Mouse (Mus musculus) E14TG2a.4 (cell line): ENCODE measurements around the gene Agbl4.
"Not testable (repeated sequence)": the region's sequence is repeated elsewhere in the genome, so short reads cannot be mapped to it uniquely, and the experiment has no call there.

Experiments
- H3K27me3 ChIP-seq: 2 replicates; pipeline ENCODE4 v1.6.1; 2014; ENCODE audit warnings: low read length, control low read depth; ENCODE audit not compliant: insufficient read depth
- H3K36me3 ChIP-seq: 2 replicates; pipeline ENCODE4 v1.6.1; 2014; ENCODE audit warnings: low read length, control low read depth; ENCODE audit not compliant: insufficient read depth
- H3K4me1 ChIP-seq: replicated peaks from 2 replicates; pipeline ENCODE4 v1.6.1; 2014; ENCODE audit warnings: low read depth, low read length, control low read depth
- H3K4me3 ChIP-seq: replicated peaks from 2 replicates; pipeline ENCODE4 v1.5.1; 2014; ENCODE audit warnings: mild to moderate bottlenecking, low read length
- H3K9me3 ChIP-seq: 2 replicates; pipeline ENCODE4 v1.6.1; 2014; ENCODE audit warnings: low read length, control low read depth
- CTCF ChIP-seq: conservative IDR thresholded peaks from 2 replicates; pipeline ENCODE4 v1.5.1; 2014; ENCODE audit warnings: low read length
- NANOG ChIP-seq: IDR thresholded peaks from 2 replicates; pipeline ENCODE4 v1.6.1; 2014; ENCODE audit warnings: borderline replicate concordance, low read length, mixed read lengths
- POU5F1 ChIP-seq: IDR thresholded peaks from 2 replicates; pipeline ENCODE4 v1.6.1; 2014; ENCODE audit warnings: low read length, borderline replicate concordance

Agbl4 gene

DNA sequence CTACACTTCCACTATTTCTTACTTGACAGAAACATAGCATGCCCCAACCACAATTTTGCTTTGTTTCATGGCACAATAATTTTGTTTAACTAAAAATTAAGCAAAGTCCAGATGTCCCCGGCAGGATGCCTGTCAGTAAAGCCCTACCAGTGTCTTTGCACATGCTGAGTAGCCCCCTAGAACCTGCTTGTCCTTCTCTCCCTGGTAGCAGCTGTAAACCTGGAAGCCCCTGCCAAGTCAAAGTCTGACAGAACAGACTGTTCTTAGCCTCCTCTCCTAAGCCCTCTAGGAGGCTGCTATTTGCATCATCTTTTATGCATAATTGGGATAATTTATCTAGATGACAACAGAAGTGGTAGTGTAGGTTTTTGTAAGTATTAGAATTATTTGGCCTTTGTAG is 758.4 kb downstream of the Agbl4 start:
- Histone ChIP-seq H3K4me3 (no peak overlapping the region), H3K36me3 (no peaks in the 10 kb centered on the region), H3K27me3 (no peaks in the 10 kb centered on the region), H3K4me1 (no peaks in the 10 kb centered on the region), H3K9me3 (no peaks in the 10 kb centered on the region)
- TF ChIP-seq CTCF, result no peak
- no peak for TF ChIP-seq POU5F1
- no peak for TF ChIP-seq NANOG

- H3K36me3 ChIP-seq, result no peaks in the 10 kb centered on the region
- H3K4me1 ChIP-seq, result no peaks in the 10 kb centered on the region
- TF ChIP-seq NANOG (no peak), POU5F1 (no peak), CTCF (no peak)
- no peaks in the 10 kb centered on the region for H3K9me3 ChIP-seq
- no peak overlapping the region for H3K4me3 ChIP-seq
- H3K27me3 ChIP-seq, result no peaks in the 10 kb centered on the region
These were observed 784.0 kb downstream of the Agbl4 start for GRCm38 (mm10) chr4:111181478-111181877.

- H3K27me3 ChIP-seq, result no peaks in the 10 kb centered on the region
- no peaks in the 10 kb centered on the region for H3K4me1 ChIP-seq
- no peaks in the 10 kb centered on the region for H3K36me3 ChIP-seq
- H3K4me3 ChIP-seq, result no peak overlapping the region
- no peaks in the 10 kb centered on the region for H3K9me3 ChIP-seq
- TF ChIP-seq CTCF, result no peak
- TF ChIP-seq NANOG, result no peak
- no peak for TF ChIP-seq POU5F1
These were observed 802.6 kb downstream of the Agbl4 start for GRCm38 (mm10) chr4:111200100-111200499.

DNA sequence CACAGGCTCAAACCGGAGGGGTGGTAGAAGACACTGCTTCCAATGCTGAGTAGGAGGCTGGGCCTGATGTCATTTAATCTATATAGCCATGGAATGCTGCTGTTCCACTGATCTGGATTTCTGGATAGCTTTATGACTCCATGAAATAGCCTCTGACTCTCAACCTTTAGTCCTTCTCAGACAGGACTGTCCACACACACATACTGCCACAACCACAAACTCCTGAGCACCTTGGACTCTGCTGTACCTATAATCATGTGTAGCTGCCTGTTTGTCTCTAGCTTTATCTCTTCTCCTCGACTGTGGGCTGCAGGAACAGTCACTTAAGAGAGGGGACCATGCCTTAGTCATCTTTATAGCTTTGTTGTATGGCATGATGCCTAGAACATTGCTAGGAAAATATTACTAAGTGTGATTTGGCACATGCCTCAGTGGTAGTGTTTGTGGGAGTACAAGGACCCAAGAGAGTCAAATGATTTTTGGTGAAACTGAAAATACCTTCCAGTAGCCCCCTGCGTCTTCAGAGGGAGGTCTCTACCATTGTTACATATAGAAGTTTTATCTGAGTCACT is 817.8 kb downstream of the Agbl4 start:
- H3K36me3 ChIP-seq, result no peaks in the 10 kb centered on the region
- TF ChIP-seq POU5F1 (no peak), CTCF (no peak), NANOG (no peak)
- H3K9me3 ChIP-seq, result peaks cover 17% of the 10 kb centered on the region
- no peaks in the 10 kb centered on the region for H3K27me3 ChIP-seq
- H3K4me3 ChIP-seq, result no peak overlapping the region
- no peaks in the 10 kb centered on the region for H3K4me1 ChIP-seq

- peaks cover 23% of the 10 kb centered on the region for H3K9me3 ChIP-seq
- not testable (repeated sequence) for H3K4me1 ChIP-seq, H3K27me3 ChIP-seq, H3K36me3 ChIP-seq, H3K4me3 ChIP-seq
These were observed 821.6 kb downstream of the Agbl4 start for GRCm38 (mm10) chr4:111219030-111219429.

- H3K9me3 ChIP-seq, result peaks cover 23% of the 10 kb centered on the region
- H3K4me3 ChIP-seq, H3K4me1 ChIP-seq, H3K36me3 ChIP-seq, H3K27me3 ChIP-seq: not testable (repeated sequence)
These were observed 822.1 kb downstream of the Agbl4 start for GRCm38 (mm10) chr4:111219543-111219942.

DNA sequence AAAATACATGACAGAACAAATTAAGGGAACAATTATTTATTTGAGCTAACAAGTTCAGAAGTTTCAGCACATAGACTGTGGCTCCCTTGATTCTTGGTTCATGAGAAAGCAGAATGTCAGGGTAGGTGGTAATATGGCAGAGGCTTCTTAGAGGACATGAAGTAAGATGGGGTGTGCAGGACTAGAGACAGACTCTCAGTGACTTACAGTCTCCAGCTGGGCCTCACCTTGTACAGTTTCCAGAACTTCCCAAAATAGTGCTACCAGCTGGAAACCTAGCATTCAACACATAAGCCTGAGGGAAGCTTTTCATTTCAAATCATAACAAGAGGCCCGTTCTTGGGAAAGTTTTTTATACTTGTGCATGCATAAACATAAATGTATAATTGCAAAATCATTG is 836.4 kb downstream of the Agbl4 start:
- Histone ChIP-seq H3K4me3 (no peak overlapping the region), H3K4me1 (no peaks in the 10 kb centered on the region), H3K27me3 (no peaks in the 10 kb centered on the region), H3K36me3 (no peaks in the 10 kb centered on the region), H3K9me3 (no peaks in the 10 kb centered on the region)
- TF ChIP-seq POU5F1 (no peak), CTCF (no peak), NANOG (no peak)

GRCm38 (mm10) chr4:111251917-111252316 is 854.5 kb downstream of the Agbl4 start:
- no peaks in the 10 kb centered on the region for H3K9me3 ChIP-seq
- H3K36me3 ChIP-seq, result no peaks in the 10 kb centered on the region
- TF ChIP-seq CTCF (no peak), POU5F1 (no peak), NANOG (no peak)
- H3K4me1 ChIP-seq, result no peaks in the 10 kb centered on the region
- H3K27me3 ChIP-seq, result no peaks in the 10 kb centered on the region
- no peak overlapping the region for H3K4me3 ChIP-seq

GRCm38 (mm10) chr4:111255499-111255898 is 858.0 kb downstream of the Agbl4 start:
- H3K36me3 ChIP-seq, result no peaks in the 10 kb centered on the region
- no peak overlapping the region for H3K4me3 ChIP-seq
- H3K4me1 ChIP-seq, result no peaks in the 10 kb centered on the region
- no peak for TF ChIP-seq CTCF
- no peak for TF ChIP-seq POU5F1
- TF ChIP-seq NANOG, result no peak
- H3K9me3 ChIP-seq, result no peaks in the 10 kb centered on the region
- no peaks in the 10 kb centered on the region for H3K27me3 ChIP-seq

- no peaks in the 10 kb centered on the region for H3K36me3 ChIP-seq
- no peak for TF ChIP-seq POU5F1
- TF ChIP-seq NANOG, result no peak
- no peak for TF ChIP-seq CTCF
- H3K27me3 ChIP-seq, result no peaks in the 10 kb centered on the region
These were observed 859.5 kb downstream of the Agbl4 start for GRCm38 (mm10) chr4:111256931-111257330.

More at GRCm38 (mm10) chr4:111256931-111257330, 859.5 kb downstream of the Agbl4 start:
- Histone ChIP-seq H3K4me1 (no peaks in the 10 kb centered on the region), H3K9me3 (no peaks in the 10 kb centered on the region), H3K4me3 (no peak overlapping the region)
